Mouse (Mus musculus) adrenal gland, adult 2 months (tissue): ENCODE results near the gene Olfr1288. TPM values are rescaled to one million over a fixed set of nuclear protein-coding genes. Genes with fewer than 3 reads are reported as not detected.

ENCODE experiments used
- DNase-seq: peaks from one replicate; pipeline ENCODE4 v3.0.0; 2021
- long read RNA-seq: library from polyadenylated mRNA; stranded (forward); transcript quantifications from one replicate; pipeline ENCODE4 v2.0.0, GENCODE M21; 2021
- polyA plus RNA-seq: library from polyadenylated mRNA; depleted of rRNA; stranded (reverse); fragments of >200 nt; gene quantifications from 2 replicates; pipeline ENCODE4 v1.2.3, GENCODE M21; 2012; rRNA removed
- total RNA-seq, 2 experiments: library from RNA; stranded (reverse); gene quantifications; 2 replicates each; pipeline ENCODE4 v1.2.3; 2021

Olfr1288 gene
- total RNA-seq, result not detected
- not detected in 2 replicates for polyA plus RNA-seq
- long read RNA-seq, result 0 reads

GRCm38 (mm10) chr2:111473801-111474200 lies at the start of gene Olfr1288:
TSS of gene Olfr1288 (plus strand) at chr2:111474101.
- no peak for DNase-seq

GRCm38 (mm10) chr2:111448842-111449241 lies 25.1 kb upstream of the Olfr1288 start, which contains the start of gene Olfr1287:
TSS of gene Olfr1287 (plus strand) at chr2:111449142.
- DNase-seq, result no peak

- no peak for DNase-seq
Measured at GRCm38 (mm10) chr2:111480519-111480918, 6.6 kb downstream of the Olfr1288 start, which contains the start of gene Olfr1289. TSS of gene Olfr1289 (plus strand) at chr2:111480819.

GRCm38 (mm10) chr2:111493729-111494128 lies 19.8 kb downstream of the Olfr1288 start, which contains the start of gene Olfr1290:
TSS of gene Olfr1290 (minus strand) at chr2:111493829.
- DNase-seq, result no peak

GRCm38 (mm10) chr2:111496880-111497279 lies 23.0 kb downstream of the Olfr1288 start, which contains the start of gene Olfr1291-ps1:
TSS of gene Olfr1291-ps1 (plus strand) at chr2:111497180.
- DNase-seq, result no peak

GRCm38 (mm10) chr2:111517451-111517850 lies 43.5 kb downstream of the Olfr1288 start:
- no peak for DNase-seq

GRCm38 (mm10) chr2:111524903-111525302 lies 51.0 kb downstream of the Olfr1288 start, which contains the start of gene Olfr1293-ps:
TSS of gene Olfr1293-ps (plus strand) at chr2:111525203.
- DNase-seq, result no peak

Other genes starting within 250 kb of the Olfr1288 start
- not detected for gene 4930430A15Rik, start 244.5 kb upstream of the Olfr1288 start, total RNA-seq
- gene 4930430A15Rik, start 244.5 kb upstream of the Olfr1288 start, polyA plus RNA-seq, result not detected in 2 replicates
- gene Olfr1275, start 238.8 kb upstream of the Olfr1288 start, total RNA-seq, result not detected
- gene Olfr1275, start 238.8 kb upstream of the Olfr1288 start, polyA plus RNA-seq, result not detected in 2 replicates
- gene Olfr1276, start 219.6 kb upstream of the Olfr1288 start, total RNA-seq, result not detected
- not detected in 2 replicates for gene Olfr1276, start 219.6 kb upstream of the Olfr1288 start, polyA plus RNA-seq
- gene Olfr1277, start 200.0 kb upstream of the Olfr1288 start, total RNA-seq, result not detected
- gene Olfr1277, start 200.0 kb upstream of the Olfr1288 start, polyA plus RNA-seq, result not detected in 2 replicates
- gene Olfr1278, start 184.0 kb upstream of the Olfr1288 start, total RNA-seq, result not detected
- not detected in 2 replicates for gene Olfr1278, start 184.0 kb upstream of the Olfr1288 start, polyA plus RNA-seq
- not detected for gene Olfr1279, start 173.5 kb upstream of the Olfr1288 start, total RNA-seq
- not detected in 2 replicates for gene Olfr1279, start 173.5 kb upstream of the Olfr1288 start, polyA plus RNA-seq
- not detected for gene Olfr1280, start 160.1 kb upstream of the Olfr1288 start, total RNA-seq
- not detected in 2 replicates for gene Olfr1280, start 160.1 kb upstream of the Olfr1288 start, polyA plus RNA-seq
- not detected for gene Olfr1281, start 147.6 kb upstream of the Olfr1288 start, total RNA-seq
- not detected in 2 replicates for gene Olfr1281, start 147.6 kb upstream of the Olfr1288 start, polyA plus RNA-seq
- gene Olfr1282, start 138.0 kb upstream of the Olfr1288 start, total RNA-seq, result not detected
- gene Olfr1282, start 138.0 kb upstream of the Olfr1288 start, polyA plus RNA-seq, result not detected in 2 replicates
- gene Olfr1283, start 107.3 kb upstream of the Olfr1288 start, total RNA-seq, result not detected
- gene Olfr1283, start 107.3 kb upstream of the Olfr1288 start, polyA plus RNA-seq, result not detected in 2 replicates
- not detected for gene Olfr1284, start 98.6 kb upstream of the Olfr1288 start, total RNA-seq
- not detected in 2 replicates for gene Olfr1284, start 98.6 kb upstream of the Olfr1288 start, polyA plus RNA-seq
- not detected for gene Olfr1286, start 51.0 kb upstream of the Olfr1288 start, total RNA-seq
- gene Olfr1286, start 51.0 kb upstream of the Olfr1288 start, polyA plus RNA-seq, result not detected in 2 replicates
- not detected for gene Olfr1287, start 25.0 kb upstream of the Olfr1288 start, total RNA-seq
- not detected in 2 replicates for gene Olfr1287, start 25.0 kb upstream of the Olfr1288 start, polyA plus RNA-seq
- gene Olfr1289, start 6.7 kb downstream of the Olfr1288 start, total RNA-seq, result not detected
- not detected in 2 replicates for gene Olfr1289, start 6.7 kb downstream of the Olfr1288 start, polyA plus RNA-seq
- not detected for gene Olfr1290, start 19.7 kb downstream of the Olfr1288 start, total RNA-seq
- not detected in 2 replicates for gene Olfr1290, start 19.7 kb downstream of the Olfr1288 start, polyA plus RNA-seq
- gene Olfr1291-ps1, start 23.1 kb downstream of the Olfr1288 start, total RNA-seq, result not detected
- gene Olfr1291-ps1, start 23.1 kb downstream of the Olfr1288 start, polyA plus RNA-seq, result not detected in 2 replicates
- gene Olfr1293-ps, start 51.1 kb downstream of the Olfr1288 start, total RNA-seq, result not detected
- gene Olfr1293-ps, start 51.1 kb downstream of the Olfr1288 start, polyA plus RNA-seq, result not detected in 2 replicates
- not detected for gene Olfr1294, start 66.2 kb downstream of the Olfr1288 start, total RNA-seq
- not detected in 2 replicates for gene Olfr1294, start 66.2 kb downstream of the Olfr1288 start, polyA plus RNA-seq
- gene Olfr1295, start 95.6 kb downstream of the Olfr1288 start, total RNA-seq, result not detected
- not detected in 2 replicates for gene Olfr1295, start 95.6 kb downstream of the Olfr1288 start, polyA plus RNA-seq
- gene Olfr1297, start 152.4 kb downstream of the Olfr1288 start, total RNA-seq, result not detected
- gene Olfr1297, start 152.4 kb downstream of the Olfr1288 start, polyA plus RNA-seq, result not detected in 2 replicates
- not detected for gene Olfr1298, start 175.1 kb downstream of the Olfr1288 start, total RNA-seq
- not detected in 2 replicates for gene Olfr1298, start 175.1 kb downstream of the Olfr1288 start, polyA plus RNA-seq
- gene Olfr1299, start 187.3 kb downstream of the Olfr1288 start, total RNA-seq, result not detected
- gene Olfr1299, start 187.3 kb downstream of the Olfr1288 start, polyA plus RNA-seq, result not detected in 2 replicates